Mouse (Mus musculus) heart, adult 2 months (tissue): ENCODE data around the gene Jmy. TPM values are rescaled to one million over a fixed set of nuclear protein-coding genes. Genes with fewer than 3 reads are reported as not detected.

Source experiments
- DNase-seq, 2 experiments: peaks; one replicate each; pipeline ENCODE4 v3.0.0; 2021
- H3K27ac ChIP-seq: fragments of 200-600 bp; 2 replicates; pipeline ENCODE4 v1.8.1; 2022
- H3K27me3 ChIP-seq: fragments of 200-500 bp; 2 replicates; pipeline ENCODE4 v1.6.1; 2012; ENCODE audit warnings: mild to moderate bottlenecking, low read length, inconsistent platforms, mixed read lengths; ENCODE audit not compliant: control insufficient read depth, insufficient read depth
- H3K36me3 ChIP-seq: fragments of 200-500 bp; 2 replicates; pipeline ENCODE4 v1.6.1; 2012; ENCODE audit warnings: low read length, inconsistent platforms; ENCODE audit not compliant: control insufficient read depth, insufficient read depth
- H3K4me1 ChIP-seq: fragments of 200-500 bp; 2 replicates; pipeline ENCODE4 v1.6.1; 2011; ENCODE audit warnings: low read length; ENCODE audit not compliant: control insufficient read depth, insufficient read depth
- H3K4me3 ChIP-seq: fragments of 200-600 bp; 2 replicates; pipeline ENCODE4 v1.8.1; 2022
- H3K79me2 ChIP-seq: fragments of 200-500 bp; replicated peaks from 2 replicates; pipeline ENCODE4 v1.6.1; 2012; ENCODE audit warnings: mild to moderate bottlenecking, inconsistent platforms, low read length, moderate library complexity, mixed read lengths; ENCODE audit not compliant: control insufficient read depth, insufficient read depth
- H3K9ac ChIP-seq: fragments of 200-500 bp; 2 replicates; pipeline ENCODE4 v1.6.1; 2012; ENCODE audit warnings: low read depth, mild to moderate bottlenecking, control low read depth, inconsistent platforms, low read length, mixed read lengths
- CTCF ChIP-seq: fragments of 200-600 bp; IDR thresholded peaks from 2 replicates; pipeline ENCODE4 v1.8.1; 2022; ENCODE audit warnings: antibody characterized with exemption, mild to moderate bottlenecking, moderate library complexity
- EP300 ChIP-seq: fragments of 200-500 bp; IDR thresholded peaks from 2 replicates; pipeline ENCODE4 v1.6.1; 2011; ENCODE audit warnings: low read depth, low read length, control low read depth; ENCODE audit not compliant: insufficient read depth
- POLR2A ChIP-seq: fragments of 200-500 bp; IDR thresholded peaks from 2 replicates; pipeline ENCODE4 v1.6.1; 2011; ENCODE audit warnings: mild to moderate bottlenecking, low read depth, low read length, control low read depth; ENCODE audit not compliant: insufficient read depth
- WGBS: fragments of 180-500 bp; shearing (Covaris S2); methylation state at CpG from one replicate; pipeline ENCODE4 v1.1.7; 2018; 5-methylcytosine and 5-hydroxymethylcytosine counted together
- intact Hi-C: fragments of 180-260 bp; cut with DNase I; formaldehyde crosslinking; loops from one replicate; pipeline ENCODE4 v1.15.1; 2025
- long read RNA-seq: library from polyadenylated mRNA; stranded (forward); transcript quantifications from one replicate; pipeline ENCODE4 v2.0.0, GENCODE M21; 2021
- polyA plus RNA-seq: library from polyadenylated mRNA; depleted of rRNA; stranded (reverse); fragments of >200 nt; gene quantifications from 2 replicates; pipeline ENCODE4 v1.2.3, GENCODE M21; 2012; rRNA removed
- total RNA-seq, 2 experiments: library from RNA; stranded (reverse); gene quantifications; 2 replicates each; pipeline ENCODE4 v1.2.3; 2021

Gene Jmy
- total RNA-seq (10 to 100 TPM; 41.0 to 50.7 TPM), polyA plus RNA-seq (6.4 and 13.1 TPM in 2 replicates)
- long read RNA-seq, partial matches to known transcripts, result 2 of 5 reads
- long read RNA-seq, other reads (novel, unspliced or antisense), result 3 of 5 reads

DNA sequence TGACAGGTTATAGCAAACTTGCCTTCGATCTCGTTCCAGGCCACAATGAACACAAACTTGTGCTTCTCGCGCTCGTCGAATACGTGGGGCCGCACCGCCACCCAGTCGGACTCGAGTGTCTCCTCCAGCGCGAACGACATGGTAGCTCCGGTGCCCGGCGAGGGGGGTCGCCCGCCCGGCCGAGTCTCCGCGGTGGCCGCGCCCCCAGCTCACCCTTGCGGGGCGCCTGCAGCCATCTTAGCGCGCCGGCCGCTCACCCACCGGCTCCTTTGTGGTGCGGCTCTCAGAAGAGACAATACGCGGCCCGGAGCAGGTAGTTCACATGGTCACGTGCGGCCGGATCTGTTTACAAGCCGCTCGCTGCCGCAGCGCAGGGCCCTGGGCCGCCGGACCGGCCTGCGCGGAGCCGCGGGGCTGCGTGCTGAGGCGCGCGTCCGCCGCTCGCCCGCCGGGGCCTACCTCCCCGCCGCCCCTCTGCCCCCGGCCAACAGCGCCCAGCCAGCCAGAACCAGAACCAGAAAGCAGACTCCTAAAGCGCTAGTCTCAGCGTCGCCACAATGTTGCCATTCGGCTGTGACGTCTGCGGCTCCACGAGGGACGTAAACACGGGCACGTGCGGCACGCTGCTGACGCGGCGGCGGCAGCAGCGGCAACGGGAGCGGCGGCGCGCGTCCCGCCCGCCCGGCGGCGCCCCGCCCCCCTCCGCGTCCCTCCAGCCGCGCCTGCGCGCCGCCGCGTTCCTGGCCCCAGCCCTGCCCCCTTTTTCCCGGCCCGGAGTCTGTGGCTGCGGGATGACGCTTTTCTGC is at the start of gene Jmy:
Gene Jmy, minus strand, starts transcription at position 642 of the 806 bp plus-strand sequence.
- Histone ChIP-seq H3K4me3 (peak within 1 kb of the TSS; percentile 86), H3K27ac (peak within 1 kb of the TSS; percentile 93)
- peak; percentile 77; the same call in 1 of the 2 replicates for TF ChIP-seq POLR2A
- TF ChIP-seq EP300, result 0 out of 2 replicates have a peak, but pooled peaks have one; percentile 9
- TF ChIP-seq CTCF, result no peak

DNA sequence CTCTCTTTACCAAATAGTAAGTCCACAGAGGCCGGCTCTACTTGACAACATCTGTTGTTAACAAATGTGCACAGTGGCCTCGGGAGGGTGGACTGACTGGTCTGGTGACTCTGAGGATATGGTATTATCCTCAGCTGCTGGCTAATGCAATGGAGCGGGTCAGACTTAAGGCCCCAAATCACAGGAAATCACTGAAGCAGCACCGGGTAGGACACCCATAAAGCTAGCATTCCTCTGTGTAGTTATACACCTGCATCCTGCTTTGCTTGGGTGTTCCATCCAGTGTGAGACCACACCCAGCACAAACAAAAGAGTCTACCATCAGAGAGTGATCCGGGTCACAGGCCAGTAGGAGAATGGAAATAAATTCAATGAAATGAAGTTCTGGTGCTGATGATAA is 48.0 kb upstream of the Jmy start:
- no peaks in the 10 kb centered on the region for H3K79me2 ChIP-seq
- no peaks in the 10 kb centered on the region for H3K27me3 ChIP-seq
- no peak overlapping the region for H3K4me3 ChIP-seq
- H3K27ac ChIP-seq, result no peak overlapping the region
- intact Hi-C loops, result no loop called here
- 57% methylated on average over 5 of the region's 5 CpGs for WGBS
- no peaks in the 10 kb centered on the region for H3K36me3 ChIP-seq
- H3K9ac ChIP-seq, result no peak overlapping the region
- no peak for TF ChIP-seq POLR2A
- TF ChIP-seq EP300, result no peak
- TF ChIP-seq CTCF, result no peak
- DNase-seq, result peak in 1 of 2 experiments; percentile 8
- peaks cover 5% of the 10 kb centered on the region; the same call in 1 of the 2 replicates for H3K4me1 ChIP-seq

More for the DNA sequence above, at the start of gene Jmy:
- peak within 1 kb of the TSS; percentile 84 for H3K9ac ChIP-seq
- peaks cover 8% of the 10 kb centered on the region for H3K4me1 ChIP-seq
- intact Hi-C loops, result loop anchor here (1.0 to 5.0 kb wide), 3 partner anchors 196 to 357 kb away; partner anchors contain the start of genes Cmya5 and Tent2
- under 1% methylated on average over 103 of the region's 105 CpGs for WGBS
- peaks cover 7% of the 10 kb centered on the region for H3K79me2 ChIP-seq
- no peaks in the 10 kb centered on the region for H3K27me3 ChIP-seq
- DNase-seq, result peak; percentile 90
- peaks cover 22% of the 10 kb centered on the region for H3K36me3 ChIP-seq

DNA sequence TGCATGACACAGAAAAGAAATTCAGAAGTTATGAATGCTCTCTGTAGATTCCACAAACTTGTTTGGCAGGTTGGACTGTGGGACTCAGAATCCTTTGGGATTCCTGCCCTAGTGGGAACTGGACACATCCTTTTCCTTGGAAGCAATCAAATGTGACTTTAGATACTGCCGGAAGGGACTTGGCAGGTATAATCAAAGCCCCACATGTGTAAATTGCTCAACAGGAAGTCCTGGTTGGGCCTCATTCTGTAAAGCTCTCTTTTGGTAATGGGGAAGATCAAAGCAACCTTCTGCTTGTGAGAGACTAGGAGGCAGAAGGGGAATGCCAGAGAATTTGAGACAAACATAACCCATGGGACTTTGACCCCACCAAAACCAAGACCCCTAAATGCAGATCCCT is 46.4 kb upstream of the Jmy start:
- TF ChIP-seq EP300 (no peak), POLR2A (no peak), CTCF (no peak)
- Histone ChIP-seq H3K27ac (no peak overlapping the region), H3K9ac (no peak overlapping the region), H3K27me3 (no peaks in the 10 kb centered on the region), H3K36me3 (no peaks in the 10 kb centered on the region), H3K4me3 (no peak overlapping the region), H3K4me1 (peaks cover 5% of the 10 kb centered on the region; the same call in 1 of the 2 replicates), H3K79me2 (no peaks in the 10 kb centered on the region)
- intact Hi-C loops, result no loop called here
- DNase-seq, result peak in 1 of 2 experiments; percentile 7
- 32% methylated on average over 1 of the region's 1 CpGs for WGBS

DNA sequence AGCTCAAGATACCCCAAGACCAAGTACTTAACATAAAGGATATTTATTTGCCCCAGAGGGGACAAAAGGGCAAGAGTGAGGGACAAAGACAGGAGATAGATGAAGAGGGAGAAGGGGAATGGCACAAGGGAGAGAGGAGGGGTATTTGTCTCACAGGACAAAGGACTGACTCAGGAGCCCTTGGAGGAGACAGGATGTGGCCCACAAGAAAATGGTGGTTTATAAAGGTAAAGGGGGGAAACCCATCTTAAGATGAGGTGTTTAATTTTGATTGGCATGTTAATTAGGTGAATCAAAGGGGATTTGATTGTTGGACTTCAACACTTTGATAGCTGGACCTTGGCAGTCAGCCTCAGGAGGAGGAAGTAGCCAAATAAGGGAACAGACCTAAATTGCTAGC is 44.7 kb upstream of the Jmy start:
- H3K79me2 ChIP-seq, result no peaks in the 10 kb centered on the region
- peaks cover 5% of the 10 kb centered on the region; the same call in 1 of the 2 replicates for H3K4me1 ChIP-seq
- TF ChIP-seq EP300 (no peak), POLR2A (no peak), CTCF (no peak)
- H3K36me3 ChIP-seq, result no peaks in the 10 kb centered on the region
- H3K27ac ChIP-seq, result no peak overlapping the region
- DNase-seq, result no peak
- H3K27me3 ChIP-seq, result no peaks in the 10 kb centered on the region
- intact Hi-C loops, result no loop called here
- no peak overlapping the region for H3K9ac ChIP-seq
- H3K4me3 ChIP-seq, result no peak overlapping the region

DNA sequence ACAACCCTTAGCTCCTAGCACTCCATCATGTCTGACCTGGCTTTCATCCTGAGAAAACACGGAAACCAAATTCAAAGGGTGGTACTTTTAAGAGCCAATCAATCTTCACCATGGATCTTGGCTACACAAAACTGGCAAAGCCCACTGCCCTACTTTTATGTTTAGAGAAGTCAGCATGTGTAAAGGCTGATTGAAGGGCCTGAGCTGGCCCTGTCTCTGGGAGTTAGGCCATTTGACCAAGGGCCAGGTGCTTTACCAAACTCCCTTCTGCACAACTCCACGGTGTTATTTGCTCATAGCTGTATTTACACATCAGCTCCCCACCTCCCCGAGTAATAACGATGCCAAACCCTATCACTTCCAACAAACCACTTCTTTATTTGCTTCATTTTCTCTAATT is 39.7 kb upstream of the Jmy start:
- intact Hi-C loops, result no loop called here
- DNase-seq, result no peak
- Histone ChIP-seq H3K4me3 (no peak overlapping the region), H3K36me3 (no peaks in the 10 kb centered on the region), H3K27me3 (no peaks in the 10 kb centered on the region), H3K27ac (no peak overlapping the region), H3K4me1 (no peaks in the 10 kb centered on the region), H3K79me2 (no peaks in the 10 kb centered on the region), H3K9ac (no peak overlapping the region)
- TF ChIP-seq POLR2A (no peak), EP300 (no peak), CTCF (no peak)
- 78% methylated on average over 4 of the region's 4 CpGs for WGBS
